Mouse (Mus musculus) myocyte (in vitro differentiated cells): Measurements from ENCODE around the gene Fam198b. TPM values are rescaled to one million over a fixed set of nuclear protein-coding genes. Genes with fewer than 3 reads are reported as not detected.

Source experiments
- H3K27me3 ChIP-seq: one replicate; pipeline ENCODE4 v1.6.1; 2011; ENCODE audit not compliant: control insufficient read depth, insufficient read depth, insufficient read length
- H3K36me3 ChIP-seq: one replicate; pipeline ENCODE4 v1.6.1; 2011; ENCODE audit not compliant: control insufficient read depth, insufficient read depth
- H3K4me2 ChIP-seq: one replicate; pipeline ENCODE4 v1.6.1; 2011; ENCODE audit warnings: low read depth, control low read depth
- H3K4me3 ChIP-seq: one replicate; pipeline ENCODE4 v1.5.1; 2011; ENCODE audit warnings: mild to moderate bottlenecking, control low read depth, moderate library complexity
- H3K79me2 ChIP-seq: one replicate; pipeline ENCODE4 v1.6.1; 2011; ENCODE audit not compliant: control insufficient read depth, insufficient read depth
- H3ac ChIP-seq: one replicate; pipeline ENCODE4 v1.6.1; 2011; ENCODE audit not compliant: control insufficient read depth, insufficient read length
- CEBPB ChIP-seq: IDR thresholded peaks from 2 replicates; pipeline ENCODE4 v1.6.1; 2011; ENCODE audit warnings: mild to moderate bottlenecking, moderate library complexity; ENCODE audit not compliant: poor library complexity, insufficient read depth, severe bottlenecking
- E2F4 ChIP-seq: IDR thresholded peaks from one replicate; pipeline ENCODE4 v1.6.1; 2011; ENCODE audit warnings: mild to moderate bottlenecking, control low read depth, moderate library complexity; ENCODE audit not compliant: insufficient read depth
- MAX ChIP-seq: IDR thresholded peaks from one replicate; pipeline ENCODE4 v1.6.1; 2011; ENCODE audit warnings: low read depth, mild to moderate bottlenecking, control low read depth
- MYOD1 ChIP-seq, 3 experiments: IDR thresholded peaks; one replicate each; pipeline ENCODE4 v1.6.1; 2011; ENCODE audit warnings: control low read depth in 2 of 3, low read depth in 2 of 3, mild to moderate bottlenecking in 2 of 3, moderate library complexity in 1 of 3; ENCODE audit not compliant: insufficient read length in 2 of 3, control insufficient read depth in 1 of 3
- MYOG ChIP-seq, 3 experiments: IDR thresholded peaks; one replicate each; pipeline ENCODE4 v1.6.1; 2011; ENCODE audit warnings: control low read depth in 2 of 3, low read depth in 2 of 3, mild to moderate bottlenecking in 2 of 3; ENCODE audit not compliant: insufficient read length in 2 of 3, control insufficient read depth in 1 of 3, insufficient read depth in 1 of 3
- POLR2A ChIP-seq: IDR thresholded peaks from one replicate; pipeline ENCODE4 v1.6.1; 2011; ENCODE audit warnings: low read depth, mild to moderate bottlenecking, control low read depth, moderate library complexity; ENCODE audit not compliant: insufficient read length
- POLR2AphosphoS2 ChIP-seq: IDR thresholded peaks from one replicate; pipeline ENCODE4 v1.6.1; 2011; ENCODE audit warnings: low read depth, control low read depth; ENCODE audit not compliant: insufficient read length
- REST ChIP-seq: IDR thresholded peaks from one replicate; pipeline ENCODE4 v1.6.1; 2011; ENCODE audit warnings: mild to moderate bottlenecking, control low read depth, moderate library complexity; ENCODE audit not compliant: insufficient read depth, insufficient read length
- SRF ChIP-seq: IDR thresholded peaks from one replicate; pipeline ENCODE4 v1.6.1; 2011; ENCODE audit warnings: low read depth; ENCODE audit not compliant: control insufficient read depth, insufficient read length
- TCF12 ChIP-seq: IDR thresholded peaks from one replicate; pipeline ENCODE4 v1.6.1; 2011; ENCODE audit warnings: mild to moderate bottlenecking, control low read depth; ENCODE audit not compliant: poor library complexity, insufficient read depth, severe bottlenecking
- TCF3 ChIP-seq: IDR thresholded peaks from one replicate; pipeline ENCODE4 v1.6.1; 2011; ENCODE audit warnings: low read depth, control low read depth; ENCODE audit not compliant: insufficient read length
- USF1 ChIP-seq: IDR thresholded peaks from one replicate; pipeline ENCODE4 v1.6.1; 2011; ENCODE audit warnings: low read depth, mild to moderate bottlenecking, control low read depth, moderate library complexity
- polyA plus RNA-seq: library from polyadenylated mRNA; unstranded; fragments of >200 nt; fragmentation: generic; extraction: Trizol; gene quantifications from one replicate; pipeline ENCODE4 v1.2.1, GENCODE M21; 2012; ENCODE audit warnings: missing spikeins

Fam198b gene
- polyA plus RNA-seq, 1 experiment: 1.8 TPM

DNA sequence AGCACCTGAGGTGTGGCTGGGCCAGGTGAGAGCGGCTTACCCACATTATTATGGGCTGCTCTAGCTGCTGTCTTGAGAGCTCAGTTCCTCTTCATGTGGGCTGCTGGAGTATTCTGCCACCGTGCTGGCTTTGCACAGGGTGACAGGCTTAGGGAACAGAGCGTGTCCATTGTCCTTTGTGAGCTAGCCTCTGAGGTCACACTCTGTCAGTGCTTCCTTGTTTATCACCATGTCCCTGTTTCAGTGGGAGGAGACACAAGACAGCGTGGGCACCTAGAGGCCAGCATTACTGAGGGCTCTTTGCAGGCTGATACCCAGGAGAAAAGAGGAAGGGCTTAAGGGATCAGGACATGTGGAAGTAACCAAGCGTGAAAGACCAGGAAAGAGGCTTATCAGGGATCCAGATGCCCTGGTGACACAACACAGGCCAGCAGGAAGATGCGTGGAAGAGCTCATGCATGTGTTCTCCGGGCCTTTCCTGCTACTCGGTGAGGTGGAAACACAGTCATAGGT, 31.6 kb upstream of the Fam198b start, which contains the start of gene Tmem144:
Gene Tmem144, minus strand, starts transcription at position 120 of the 513 bp plus-strand sequence.
- TF ChIP-seq MYOG (IDR thresholded peaks at IDR 0.05; ENCODE audit: control insufficient read depth in 1 of 3, insufficient read depth in 1 of 3, insufficient read length in 2 of 3, low read depth in 2 of 3): no peak
- no peak for TF ChIP-seq SRF
- TF ChIP-seq REST: no peak
- no peak for TF ChIP-seq USF1
- TF ChIP-seq POLR2AphosphoS2: no peak
- no peak for TF ChIP-seq MAX
- no peak for TF ChIP-seq TCF12
- TF ChIP-seq TCF3: no peak
- TF ChIP-seq CEBPB: no peak
- no peak for TF ChIP-seq POLR2A
- Histone ChIP-seq H3K79me2 (no peaks in the 10 kb centered on the region), H3ac (no peak within 1 kb of the TSS), H3K36me3 (no peaks in the 10 kb centered on the region), H3K4me3 (no peak within 1 kb of the TSS), H3K4me2 (no peak within 1 kb of the TSS), H3K27me3 (no peaks in the 10 kb centered on the region)

DNA sequence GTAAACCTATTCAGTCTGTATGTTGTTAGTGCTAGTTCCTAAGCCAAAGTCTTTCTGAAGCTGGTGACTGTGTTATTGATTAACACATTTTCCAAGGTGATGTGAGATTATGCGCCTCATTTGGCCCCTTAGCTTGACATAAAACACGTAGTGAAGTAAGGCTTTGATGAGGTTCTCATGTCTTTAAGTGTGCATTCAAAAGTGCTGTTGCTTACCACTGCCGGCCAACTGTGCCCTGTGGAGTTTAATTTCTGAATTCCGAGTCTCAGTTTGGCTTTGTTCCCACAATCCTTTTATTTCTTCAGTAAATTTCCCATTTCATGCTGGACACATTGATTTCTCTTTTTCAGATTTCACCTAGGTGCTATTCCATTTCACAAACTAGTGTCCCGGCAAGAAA, 26.6 kb upstream of the Fam198b start:
- Histone ChIP-seq H3K36me3 (no peaks in the 10 kb centered on the region), H3K4me2 (no peak overlapping the region), H3K27me3 (no peaks in the 10 kb centered on the region), H3K4me3 (no peak overlapping the region), H3K79me2 (no peaks in the 10 kb centered on the region), H3ac (no peak overlapping the region)
- no peak for TF ChIP-seq REST
- no peak for TF ChIP-seq POLR2A
- TF ChIP-seq E2F4: no peak
- no peak for TF ChIP-seq TCF12
- TF ChIP-seq CEBPB: no peak
- no peak for TF ChIP-seq MAX
- TF ChIP-seq POLR2AphosphoS2: no peak
- TF ChIP-seq USF1: no peak
- TF ChIP-seq MYOD1 (IDR thresholded peaks at IDR 0.05; ENCODE audit: control insufficient read depth in 1 of 3, insufficient read length in 2 of 3, low read depth in 2 of 3): no peak
- no peak for TF ChIP-seq MYOG (IDR thresholded peaks at IDR 0.05; ENCODE audit: control insufficient read depth in 1 of 3, insufficient read depth in 1 of 3, insufficient read length in 2 of 3, low read depth in 2 of 3)

DNA sequence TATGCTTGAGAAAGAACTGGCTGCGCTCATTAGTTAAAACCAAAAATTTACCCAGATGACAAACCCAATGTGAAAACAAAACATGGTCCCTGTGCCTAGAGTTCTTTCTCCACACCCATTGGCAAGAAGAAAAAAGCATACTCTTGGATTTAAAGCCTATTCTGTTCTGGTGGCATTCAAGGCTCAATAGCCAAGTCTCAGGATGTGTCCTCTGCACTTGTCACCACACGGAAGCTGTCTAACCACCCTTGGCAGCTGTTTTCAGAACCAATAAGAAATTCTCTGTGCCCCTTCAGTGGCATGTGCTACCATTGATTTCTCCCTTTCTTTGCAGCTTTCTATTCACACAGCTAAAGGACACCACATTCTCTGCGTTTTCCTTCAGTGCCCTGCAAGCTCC, 26.1 kb upstream of the Fam198b start:
- Histone ChIP-seq H3ac (no peak overlapping the region), H3K4me3 (no peak overlapping the region), H3K79me2 (no peaks in the 10 kb centered on the region), H3K4me2 (no peak overlapping the region), H3K27me3 (no peaks in the 10 kb centered on the region), H3K36me3 (no peaks in the 10 kb centered on the region)
- TF ChIP-seq TCF3: no peak
- TF ChIP-seq POLR2AphosphoS2: no peak
- TF ChIP-seq USF1: no peak
- TF ChIP-seq CEBPB: no peak
- no peak for TF ChIP-seq TCF12
- TF ChIP-seq MYOD1 (IDR thresholded peaks at IDR 0.05; ENCODE audit: control insufficient read depth in 1 of 3, insufficient read length in 2 of 3, low read depth in 2 of 3): no peak
- TF ChIP-seq MAX: no peak
- no peak for TF ChIP-seq REST
- no peak for TF ChIP-seq POLR2A
- no peak for TF ChIP-seq MYOG (IDR thresholded peaks at IDR 0.05; ENCODE audit: control insufficient read depth in 1 of 3, insufficient read depth in 1 of 3, insufficient read length in 2 of 3, low read depth in 2 of 3)

DNA sequence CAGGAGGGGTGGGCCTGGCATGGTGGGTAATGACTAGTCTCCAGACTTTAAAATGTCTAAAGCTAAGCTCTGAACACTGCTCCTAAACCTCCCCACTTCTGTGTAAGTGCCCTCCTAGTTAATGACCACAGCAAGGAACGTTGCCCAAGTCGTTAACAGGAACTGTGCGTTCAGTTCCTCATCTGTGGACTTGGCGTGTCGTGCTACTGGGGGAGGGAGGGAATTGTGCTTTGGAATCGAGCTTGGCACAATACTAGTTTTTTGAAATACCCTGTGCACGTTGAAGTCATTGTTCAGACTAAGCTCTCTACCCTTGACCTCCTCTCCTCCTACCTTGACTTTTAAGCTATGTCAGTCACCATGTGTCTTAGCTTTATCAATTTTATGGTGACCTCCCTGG, 19.5 kb upstream of the Fam198b start:
- no peak for TF ChIP-seq TCF12
- no peak for TF ChIP-seq TCF3
- no peak for TF ChIP-seq POLR2A
- no peak for TF ChIP-seq POLR2AphosphoS2
- TF ChIP-seq MYOD1 (IDR thresholded peaks at IDR 0.05; ENCODE audit: control insufficient read depth in 1 of 3, insufficient read length in 2 of 3, low read depth in 2 of 3): no peak
- no peak for TF ChIP-seq REST
- no peak for TF ChIP-seq CEBPB
- TF ChIP-seq MAX: no peak
- TF ChIP-seq MYOG (IDR thresholded peaks at IDR 0.05; ENCODE audit: control insufficient read depth in 1 of 3, insufficient read depth in 1 of 3, insufficient read length in 2 of 3, low read depth in 2 of 3): no peak
- TF ChIP-seq SRF: no peak
- TF ChIP-seq USF1: no peak
- no peak for TF ChIP-seq E2F4
- H3K79me2 ChIP-seq: no peaks in the 10 kb centered on the region
- H3K4me3 ChIP-seq: no peak overlapping the region
- no peak overlapping the region for H3K4me2 ChIP-seq
- no peak overlapping the region for H3ac ChIP-seq
- no peaks in the 10 kb centered on the region for H3K36me3 ChIP-seq
- no peaks in the 10 kb centered on the region for H3K27me3 ChIP-seq
